Mouse (Mus musculus) CD4-positive naive resting alpha-beta T cell, adult 57 days (primary cell): ENCODE results near the gene Lonp2. TPM values are rescaled to one million over a fixed set of nuclear protein-coding genes. Genes with fewer than 3 reads are reported as not detected.

ENCODE experiments used
- total RNA-seq: library from RNA; stranded (reverse); gene quantifications from one replicate; pipeline ENCODE4 v1.2.4, GENCODE M21; 2023

The Lonp2 gene
- total RNA-seq: 89.1 TPM

GRCm38 (mm10) chr8:86623911-86624731 lies at the start of gene Lonp2:
Lonp2 (plus strand) TSS chr8:86624043.

DNA sequence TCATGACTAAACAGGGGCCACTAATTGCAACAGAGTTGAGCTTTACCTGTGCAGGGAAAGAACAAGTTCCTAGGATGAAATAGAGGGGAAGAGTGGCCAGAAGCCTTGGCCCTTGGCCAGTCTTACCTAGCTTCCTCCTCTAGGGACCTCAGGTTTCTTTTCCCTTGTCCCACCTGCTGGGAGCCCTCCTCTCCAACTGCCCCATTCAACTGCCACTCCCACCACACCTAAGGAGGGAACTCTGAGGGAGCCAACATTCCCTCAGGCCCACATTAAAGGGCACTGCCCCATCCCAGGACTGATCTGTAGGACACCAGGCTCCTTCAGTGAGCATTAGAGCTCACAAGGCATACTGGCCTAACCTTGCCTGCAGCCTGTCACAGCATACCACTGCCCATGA lies 43.4 kb upstream of the Lonp2 start, which contains the start of gene Abcc12:
Gene Abcc12 (minus strand): TSS at position 229 of the 400 bp plus-strand sequence.

GRCm38 (mm10) chr8:86745221-86745934 lies 121.5 kb downstream of the Lonp2 start, which contains the start of the genes Gm10638 and Siah1a:
Gm10638 (plus strand) TSS chr8:86745699.
Siah1a (minus strand) TSS chr8:86745934.

Other genes with a start within 250 kb of the Lonp2 start
- not detected for gene Abcc12, start 43.4 kb upstream of the Lonp2 start, total RNA-seq
- 1.3 TPM for gene Gm10638, start 121.7 kb downstream of the Lonp2 start, total RNA-seq
- 35.8 TPM for gene Siah1a, start 121.9 kb downstream of the Lonp2 start, total RNA-seq